Mouse (Mus musculus) MEL (cell line): ENCODE measurements at regions not wholly inside any gene's neighbourhood (a gene's known extent, or its start where the extent isn't known, plus 50 kb on each side); places are given as distances from the start of the nearest gene placed in this dataset.
A peak's percentile ranks its signal among the peaks of the same experiment; 100 is the strongest.

Experiments used
- DNase-seq: peaks from one replicate; pipeline ENCODE4 v3.0.0; 2011; ENCODE audit warnings: low read depth, low spot score
- H3K27ac ChIP-seq: 2 replicates; pipeline ENCODE4 v1.5.1; 2012; ENCODE audit warnings: low read depth, mild to moderate bottlenecking, control low read depth, low read length, moderate library complexity; ENCODE audit not compliant: control insufficient read depth
- H3K27me3 ChIP-seq, 2 experiments: fragments of 150-350 bp in 1 of 2; sonication (generic) in 1 of 2; 2 replicates each; pipeline ENCODE4 v1.6.1; 2012; ENCODE audit warnings: low read length in 2 of 2, mild to moderate bottlenecking in 2 of 2, improper control_type of control experiment in 1 of 2, moderate library complexity in 1 of 2; ENCODE audit not compliant: insufficient read depth in 2 of 2, control insufficient read depth in 1 of 2
- H3K36me3 ChIP-seq, 2 experiments: 2 replicates each; pipeline ENCODE4 v1.6.1; 2012 to 2014; ENCODE audit warnings: low read length in 2 of 2, improper control_type of control experiment in 1 of 2, inconsistent platforms in 1 of 2, mild to moderate bottlenecking in 1 of 2; ENCODE audit not compliant: insufficient read depth in 2 of 2, control insufficient read depth in 1 of 2
- H3K4me1 ChIP-seq, 2 experiments: fragments of 150-350 bp in 1 of 2; sonication (generic) in 1 of 2; 2 replicates each; pipeline ENCODE4 v1.6.1; 2012; ENCODE audit warnings: low read length in 2 of 2, improper control_type of control experiment in 1 of 2, mild to moderate bottlenecking in 1 of 2; ENCODE audit not compliant: insufficient read depth in 2 of 2, control insufficient read depth in 1 of 2
- H3K4me3 ChIP-seq, 2 experiments: fragments of 150-350 bp in 1 of 2; sonication (generic) in 1 of 2; 2 replicates each; pipeline ENCODE4 v1.5.1; 2012; ENCODE audit warnings: low read depth in 2 of 2, low read length in 2 of 2, mild to moderate bottlenecking in 2 of 2, moderate library complexity in 2 of 2, control low read depth in 1 of 2, improper control_type of control experiment in 1 of 2; ENCODE audit not compliant: control insufficient read depth in 1 of 2, insufficient read depth in 1 of 2
- H3K79me2 ChIP-seq: 2 replicates; pipeline ENCODE4 v1.6.1; 2012; ENCODE audit warnings: mild to moderate bottlenecking, low read length, moderate library complexity; ENCODE audit not compliant: control insufficient read depth, poor library complexity, insufficient read depth
- H3K9ac ChIP-seq: 2 replicates; pipeline ENCODE4 v1.6.1; 2012; ENCODE audit warnings: low read depth, mild to moderate bottlenecking, control low read depth, low read length, moderate library complexity; ENCODE audit not compliant: control insufficient read depth, poor library complexity, severe bottlenecking
- H3K9me3 ChIP-seq: fragments of 150-350 bp; sonication (generic); replicated peaks from 2 replicates; pipeline ENCODE4 v1.6.1; 2012; ENCODE audit warnings: mild to moderate bottlenecking, low read length, improper control_type of control experiment, moderate library complexity; ENCODE audit not compliant: insufficient read depth
- CHD1 ChIP-seq: IDR thresholded peaks from 2 replicates; pipeline ENCODE4 v1.6.1; 2012; ENCODE audit warnings: low read depth, mild to moderate bottlenecking, inconsistent platforms, low read length, improper control_type of control experiment
- CTCF ChIP-seq, 3 experiments: IDR thresholded peaks in 2 of 3; conservative IDR thresholded peaks in 1 of 3; 2 replicates each; pipeline ENCODE4 v1.5.1; 2011 to 2012; ENCODE audit warnings: low read length in 3 of 3, low read depth in 2 of 3, mild to moderate bottlenecking in 2 of 3, improper control_type of control experiment in 1 of 3, inconsistent platforms in 1 of 3, mixed read lengths in 1 of 3, moderate library complexity in 1 of 3; ENCODE audit not compliant: control insufficient read depth in 1 of 3, insufficient read depth in 1 of 3, poor library complexity in 1 of 3, severe bottlenecking in 1 of 3
- E2F4 ChIP-seq: IDR thresholded peaks from 2 replicates; pipeline ENCODE4 v1.6.1; 2011; ENCODE audit warnings: low read depth, low read length, improper control_type of control experiment, borderline replicate concordance
- ETS1 ChIP-seq: IDR thresholded peaks from 2 replicates; pipeline ENCODE4 v1.6.1; 2012; ENCODE audit warnings: low read depth, mild to moderate bottlenecking, inconsistent platforms, low read length, improper control_type of control experiment, moderate library complexity
- GABPA ChIP-seq: IDR thresholded peaks from 2 replicates; pipeline ENCODE4 v1.6.1; 2012; ENCODE audit warnings: low read depth, mild to moderate bottlenecking, inconsistent platforms, low read length, improper control_type of control experiment, moderate library complexity
- HCFC1 ChIP-seq: IDR thresholded peaks from 2 replicates; pipeline ENCODE4 v1.6.1; 2012; ENCODE audit warnings: low read depth, mild to moderate bottlenecking, inconsistent platforms, low read length, improper control_type of control experiment, moderate library complexity
- KAT2A ChIP-seq: conservative IDR thresholded peaks from 2 replicates; pipeline ENCODE4 v1.6.1; 2012; ENCODE audit warnings: low read depth, low read length, improper control_type of control experiment, inconsistent platforms
- MAX ChIP-seq: IDR thresholded peaks from 2 replicates; pipeline ENCODE4 v1.6.1; 2011; ENCODE audit warnings: low read length, improper control_type of control experiment
- MEF2A ChIP-seq: IDR thresholded peaks from 2 replicates; pipeline ENCODE4 v1.6.1; 2014; ENCODE audit warnings: low read depth, mild to moderate bottlenecking, inconsistent platforms, low read length, improper control_type of control experiment; ENCODE audit not compliant: poor library complexity, insufficient replicate concordance, severe bottlenecking; ENCODE audit errors: extremely low read depth
- POLR2A ChIP-seq, 2 experiments: IDR thresholded peaks; 2 replicates each; pipeline ENCODE4 v1.6.1; 2011 to 2012; ENCODE audit warnings: low read length in 2 of 2, mild to moderate bottlenecking in 2 of 2, control low read depth in 1 of 2, improper control_type of control experiment in 1 of 2, low read depth in 1 of 2, moderate library complexity in 1 of 2; ENCODE audit not compliant: control insufficient read depth in 1 of 2, insufficient read depth in 1 of 2, poor library complexity in 1 of 2
- POLR2AphosphoS2 ChIP-seq: IDR thresholded peaks from 2 replicates; pipeline ENCODE4 v1.6.1; 2011; ENCODE audit warnings: low read length, improper control_type of control experiment
- RAD21 ChIP-seq: IDR thresholded peaks from 2 replicates; pipeline ENCODE4 v1.6.1; 2011; ENCODE audit warnings: mild to moderate bottlenecking, low read depth, low read length, improper control_type of control experiment
- RCOR1 ChIP-seq: IDR thresholded peaks from 2 replicates; pipeline ENCODE4 v1.6.1; 2012; ENCODE audit warnings: low read depth, mild to moderate bottlenecking, inconsistent platforms, low read length, improper control_type of control experiment
- SIN3A ChIP-seq: IDR thresholded peaks from 2 replicates; pipeline ENCODE4 v1.6.1; 2012; ENCODE audit warnings: low read length, improper control_type of control experiment, inconsistent platforms
- TAL1 ChIP-seq: IDR thresholded peaks from 2 replicates; pipeline ENCODE4 v1.6.1; 2012; ENCODE audit warnings: mild to moderate bottlenecking, inconsistent platforms, low read length, moderate library complexity, mixed read lengths
- TBP ChIP-seq: IDR thresholded peaks from 2 replicates; pipeline ENCODE4 v1.8.0; 2011; ENCODE audit warnings: low read depth, low read length, improper control_type of control experiment
- TCF12 ChIP-seq: IDR thresholded peaks from 2 replicates; pipeline ENCODE4 v1.6.1; 2014; ENCODE audit warnings: low read depth, mild to moderate bottlenecking, inconsistent platforms, low read length, improper control_type of control experiment, moderate library complexity
- UBTF ChIP-seq: IDR thresholded peaks from 2 replicates; pipeline ENCODE4 v1.6.1; 2012; ENCODE audit warnings: low read depth, mild to moderate bottlenecking, inconsistent platforms, low read length, improper control_type of control experiment, moderate library complexity, borderline replicate concordance; ENCODE audit not compliant: insufficient read depth
- USF1 ChIP-seq: IDR thresholded peaks from 2 replicates; pipeline ENCODE4 v1.6.1; 2014; ENCODE audit warnings: low read depth, mild to moderate bottlenecking, inconsistent platforms, low read length, improper control_type of control experiment, moderate library complexity
- USF2 ChIP-seq, 2 experiments: IDR thresholded peaks; 2 replicates each; pipeline ENCODE4 v1.6.1; 2011 to 2012; ENCODE audit warnings: improper control_type of control experiment in 2 of 2, low read length in 2 of 2, borderline replicate concordance in 1 of 2, inconsistent platforms in 1 of 2, low read depth in 1 of 2, mild to moderate bottlenecking in 1 of 2; ENCODE audit not compliant: insufficient read depth in 1 of 2
- ZKSCAN1 ChIP-seq: IDR thresholded peaks from 2 replicates; pipeline ENCODE4 v1.6.1; 2012; ENCODE audit warnings: low read depth, mild to moderate bottlenecking, inconsistent platforms, low read length, improper control_type of control experiment, moderate library complexity

DNA sequence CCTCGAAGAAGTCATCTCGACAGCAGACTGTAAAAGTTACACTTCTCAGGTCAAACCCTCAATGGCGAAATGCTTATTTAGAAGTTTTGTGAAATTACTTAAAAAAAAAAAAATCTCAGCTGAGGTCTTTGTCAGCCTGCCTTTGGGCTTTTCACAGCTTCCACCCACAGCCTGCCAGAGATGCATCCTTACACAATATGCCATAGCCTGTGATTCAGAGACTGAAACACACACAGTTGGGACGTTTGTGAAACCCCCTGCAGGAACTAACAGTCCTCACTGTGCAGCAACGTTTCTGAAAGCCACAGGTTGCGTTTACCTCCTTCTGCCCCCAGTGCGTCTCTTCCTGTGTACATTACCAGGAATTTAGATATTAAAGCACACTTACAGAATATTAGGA, 131.7 kb downstream of the Twistnb start:
- Histone ChIP-seq H3K27me3 (no peaks in the 10 kb centered on the region; a peak in 1 of 4 replicates), H3K79me2 (no peaks in the 10 kb centered on the region), H3K9me3 (no peaks in the 10 kb centered on the region), H3K36me3 (no peaks in the 10 kb centered on the region), H3K27ac (no peak overlapping the region), H3K4me3 (no peak overlapping the region), H3K4me1 (no peaks in the 10 kb centered on the region), H3K9ac (no peak overlapping the region)
- DNase-seq, result no peak
- TF ChIP-seq POLR2A (IDR thresholded peaks at IDR 0.05; ENCODE audit: control insufficient read depth in 1 of 2, insufficient read depth in 1 of 2, low read depth in 1 of 2, low read length in 2 of 2, poor library complexity in 1 of 2) (no peak), E2F4 (no peak), POLR2AphosphoS2 (no peak), USF2 (IDR thresholded peaks at IDR 0.05; ENCODE audit: borderline replicate concordance in 1 of 2, insufficient read depth in 1 of 2, low read depth in 1 of 2, low read length in 2 of 2) (no peak), ETS1 (no peak), TAL1 (no peak), MEF2A (no peak), KAT2A (no peak), MAX (no peak), UBTF (no peak), CTCF (IDR thresholded peaks at IDR 0.05 in 2 of 3, conservative IDR thresholded peaks at IDR 0.05 in 1 of 3; ENCODE audit: control insufficient read depth in 1 of 3, insufficient read depth in 1 of 3, low read depth in 2 of 3, low read length in 3 of 3, poor library complexity in 1 of 3, severe bottlenecking in 1 of 3) (no peak), TBP (no peak), GABPA (no peak), RAD21 (no peak), TCF12 (no peak), CHD1 (no peak), SIN3A (no peak), RCOR1 (no peak), HCFC1 (no peak)
- TF ChIP-seq, all 39 proteins: peak for 0

DNA sequence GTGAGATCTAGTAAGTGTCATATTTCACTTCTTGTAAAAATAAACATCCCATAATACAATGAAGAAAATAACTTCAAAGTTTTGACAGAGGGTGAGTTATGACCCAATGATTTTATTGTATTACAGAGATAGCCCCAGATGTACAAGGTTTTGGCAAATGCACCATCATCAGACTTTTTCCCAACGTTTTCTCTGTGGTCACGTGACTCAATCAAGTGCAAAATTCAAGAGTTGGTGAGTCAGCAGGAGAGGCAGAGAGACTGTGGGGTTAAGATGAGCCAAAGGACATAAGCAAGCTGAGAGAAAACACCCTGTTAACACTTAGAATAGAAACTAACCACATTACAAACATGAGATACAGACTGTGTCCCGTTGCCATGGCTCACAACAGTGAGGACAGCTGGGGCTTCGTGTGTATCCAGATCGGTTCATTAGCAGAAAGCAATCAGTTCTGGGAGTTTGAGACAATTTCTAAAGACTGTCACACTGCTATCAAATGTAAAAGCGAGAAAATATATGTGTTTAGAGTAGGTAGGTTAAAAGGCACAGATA, 148.5 kb downstream of the Twistnb start:
- Histone ChIP-seq H3K27ac (no peak overlapping the region), H3K27me3 (no peaks in the 10 kb centered on the region; a peak in 2 of 4 replicates), H3K36me3 (no peaks in the 10 kb centered on the region), H3K4me1 (no peaks in the 10 kb centered on the region), H3K79me2 (no peaks in the 10 kb centered on the region), H3K9me3 (no peaks in the 10 kb centered on the region), H3K9ac (no peak overlapping the region), H3K4me3 (no peak overlapping the region)
- DNase-seq, result no peak
- TF ChIP-seq RAD21, result no peak
- no peak for TF ChIP-seq TAL1
- no peak for TF ChIP-seq MAX
- no peak for TF ChIP-seq ZKSCAN1
- TF ChIP-seq USF2 (IDR thresholded peaks at IDR 0.05; ENCODE audit: borderline replicate concordance in 1 of 2, insufficient read depth in 1 of 2, low read depth in 1 of 2, low read length in 2 of 2), result no peak
- TF ChIP-seq USF1, result peak; percentile 58; the same call in 1 of the 2 replicates
